In the genomic region with DNA sequence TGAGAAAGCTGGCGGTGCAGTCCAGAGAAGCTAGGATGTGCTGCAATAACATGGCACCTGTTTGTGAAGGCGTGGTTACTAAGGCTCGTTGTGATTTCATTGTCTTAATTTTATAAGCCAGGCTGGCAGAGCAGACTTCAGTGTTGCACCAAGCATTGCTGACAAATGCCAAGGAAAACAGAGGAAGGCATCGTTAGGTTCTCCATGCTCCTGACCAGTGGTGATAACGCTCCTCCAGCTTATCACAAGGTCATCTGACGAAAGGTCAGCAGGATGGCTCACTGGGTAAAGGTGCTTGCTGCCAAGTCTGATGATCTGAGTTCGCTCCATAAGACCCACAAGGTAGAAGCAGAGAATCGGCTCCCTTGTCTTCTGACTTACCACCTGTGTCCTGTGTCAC, we compare ENCODE assay signal across 23 mouse cellular contexts. TPM values are rescaled to one million over a fixed set of nuclear protein-coding genes. Genes with fewer than 3 reads are reported as not detected.
"Had no signal": no experiment of that assay in that cellular context is flagged by ENCODE, and none has a peak within 500 bp of the region (broad histone marks: within the 10 kb centered on the region; RNA-seq: fewer than 3 reads in every experiment).

No protein-coding gene starts in this region.

- H3K36me3 ChIP-seq: heart, embryonic 12.5 days; hindbrain, embryonic 10.5 days; hindbrain, embryonic 12.5 days; intestine, embryonic 15.5 days; limb, embryonic 10.5 days; limb, embryonic 12.5 days; liver, embryonic 13.5 days; liver, embryonic 15.5 days had no signal

- H3K4me1 ChIP-seq: hindbrain, embryonic 10.5 days; hindbrain, embryonic 12.5 days; intestine, embryonic 15.5 days; liver, embryonic 13.5 days; liver, embryonic 15.5 days had no signal

- DNase-seq: gastrocnemius, adult 2 months; gastrocnemius, postnatal 10 days; gastrocnemius, postnatal 25 days; heart, adult 2 months; heart, postnatal 10 days; heart, postnatal 4 days; kidney, adult 18-20 months; kidney, adult 8-10 months; kidney, postnatal 10 days; kidney, postnatal 25 days; kidney, postnatal 4 days; liver, embryonic 13.5 days had no signal

- H3K27ac ChIP-seq: gastrocnemius, adult 2 months; heart, adult 2 months; hindbrain, embryonic 10.5 days; hindbrain, embryonic 12.5 days; hindbrain, embryonic 14.5 days; intestine, embryonic 15.5 days; layer of hippocampus, adult 2 months; left cerebral cortex, adult 2 months; limb, embryonic 12.5 days; liver, embryonic 13.5 days; liver, embryonic 15.5 days had no signal

- H3K4me3 ChIP-seq: gastrocnemius, adult 2 months; heart, adult 2 months; heart, embryonic 12.5 days; hindbrain, embryonic 10.5 days; hindbrain, embryonic 12.5 days; intestine, embryonic 15.5 days; layer of hippocampus, adult 2 months; left cerebral cortex, adult 2 months; limb, embryonic 10.5 days; limb, embryonic 12.5 days; liver, embryonic 13.5 days; liver, embryonic 15.5 days had no signal

- H3K9ac ChIP-seq: heart, embryonic 12.5 days; hindbrain, embryonic 12.5 days; hindbrain, embryonic 14.5 days; intestine, embryonic 15.5 days; limb, embryonic 12.5 days; liver, embryonic 13.5 days; liver, embryonic 15.5 days had no signal

- H3K27me3 ChIP-seq: heart, embryonic 12.5 days; intestine, embryonic 15.5 days; liver, embryonic 15.5 days had no signal

RNA-seq across cellular contexts. Expression of gene Rarres1, which starts 7.4 kb away (rescaled TPM):
- polyA plus RNA-seq: inflammation-experienced regulatory T-cells, adult 6 months had no signal
